Mouse (Mus musculus) hematopoietic stem cell, adult 5-6 weeks (primary cell): ENCODE results near the gene Lcp2. TPM values are rescaled to one million over a fixed set of nuclear protein-coding genes. Genes with fewer than 3 reads are reported as not detected.

Source experiments
- ATAC-seq, 2 experiments: fragments of 125-278 bp in 1 of 2; replicated peaks in 1 of 2; 2 replicates each; pipeline ENCODE4 v1.8.0; 2016 to 2017; ENCODE audit warnings: inconsistent platforms in 2 of 2, mild to moderate bottlenecking in 2 of 2, moderate number of reproducible peaks in 2 of 2, low read depth in 1 of 2, moderate TSS enrichment in 1 of 2; ENCODE audit not compliant: low FRiP score in 2 of 2, poor library complexity in 2 of 2, severe bottlenecking in 2 of 2, insufficient read depth in 1 of 2, low TSS enrichment in 1 of 2
- total RNA-seq: library from RNA; stranded (forward); fragments of 172-1452, 232-1000 nt; gene quantifications from 2 replicates; pipeline ENCODE4 v1.2.3, GENCODE M21; 2017

Gene Lcp2
- 57.2 and 60.3 TPM in 2 replicates for total RNA-seq

- peak; percentile 39 to 47 for ATAC-seq
Observed at GRCm38 (mm10) chr11:34046767-34047541, at the start of gene Lcp2. Lcp2 (plus strand) TSS chr11:34046920.

GRCm38 (mm10) chr11:33998244-33998643 is 48.5 kb upstream of the Lcp2 start:
- ATAC-seq: no peak

GRCm38 (mm10) chr11:34000416-34000815 is 46.3 kb upstream of the Lcp2 start:
- ATAC-seq: peak; percentile 22 to 48; a peak in 2 of 4 replicates

- ATAC-seq: peak; percentile 71 to 79
Observed at GRCm38 (mm10) chr11:34001938-34002592, 44.7 kb upstream of the Lcp2 start.

- no peak for ATAC-seq
Observed at GRCm38 (mm10) chr11:34002593-34002965, 44.1 kb upstream of the Lcp2 start.

GRCm38 (mm10) chr11:34007616-34008015 is 39.1 kb upstream of the Lcp2 start:
- ATAC-seq: no peak

GRCm38 (mm10) chr11:34008214-34008613 is 38.5 kb upstream of the Lcp2 start:
- peak; percentile 66 to 69 for ATAC-seq

GRCm38 (mm10) chr11:34008702-34009101 is 38.0 kb upstream of the Lcp2 start:
- peak; percentile 42 to 63; a peak in 3 of 4 replicates for ATAC-seq

- peak in 1 of 2 experiments; percentile 23; a peak in 1 of 4 replicates for ATAC-seq
Observed at GRCm38 (mm10) chr11:34009316-34010087, 37.2 kb upstream of the Lcp2 start.

- peak; percentile 6 to 41; a peak in 3 of 4 replicates for ATAC-seq
Observed at GRCm38 (mm10) chr11:34010133-34010858, 36.4 kb upstream of the Lcp2 start.

GRCm38 (mm10) chr11:34010859-34011172 is 35.9 kb upstream of the Lcp2 start:
- ATAC-seq: peak; percentile 60 to 63

- no peak for ATAC-seq
Observed at GRCm38 (mm10) chr11:34012007-34012652, 34.6 kb upstream of the Lcp2 start.

GRCm38 (mm10) chr11:34025091-34025490 is 21.6 kb upstream of the Lcp2 start:
- no peak; a peak in 1 of 4 replicates for ATAC-seq

- no peak for ATAC-seq
Observed at GRCm38 (mm10) chr11:34029658-34030057, 17.1 kb upstream of the Lcp2 start.

GRCm38 (mm10) chr11:34031015-34031805 is 15.5 kb upstream of the Lcp2 start:
- peak; percentile 75 to 81 for ATAC-seq

GRCm38 (mm10) chr11:34034008-34034505 is 12.7 kb upstream of the Lcp2 start:
- peak; percentile 63 to 67 for ATAC-seq
